Mouse (Mus musculus) heart, embryonic 15.5 days (tissue): ENCODE measurements around the gene Tctex1d4. TPM values are rescaled to one million over a fixed set of nuclear protein-coding genes. Genes with fewer than 3 reads are reported as not detected.
A peak's percentile ranks its signal among the peaks of the same experiment; 100 is the strongest.

Experiments
- ATAC-seq: fragments of 200-750 bp; cut with Nextera tagmentation; replicated peaks from 2 replicates; pipeline ENCODE4 v1.8.0; 2017; ENCODE audit warnings: low read depth, moderate TSS enrichment; ENCODE audit not compliant: insufficient number of reproducible peaks, insufficient read depth, low FRiP score
- H3K27ac ChIP-seq: fragments of 300-500 bp; sonication (generic); 2 replicates; pipeline ENCODE4 v1.5.1; 2015; ENCODE audit warnings: mild to moderate bottlenecking, inconsistent platforms
- H3K27me3 ChIP-seq: fragments of 300-500 bp; sonication (generic); 2 replicates; pipeline ENCODE4 v1.6.1; 2015; ENCODE audit warnings: inconsistent platforms
- H3K36me3 ChIP-seq: fragments of 300-500 bp; sonication (generic); 2 replicates; pipeline ENCODE4 v1.6.1; 2015; ENCODE audit warnings: mild to moderate bottlenecking, inconsistent platforms
- H3K4me1 ChIP-seq: fragments of 300-500 bp; sonication (generic); replicated peaks from 2 replicates; pipeline ENCODE4 v1.6.1; 2015; ENCODE audit warnings: inconsistent platforms
- H3K4me2 ChIP-seq: fragments of 300-500 bp; sonication (generic); 2 replicates; pipeline ENCODE4 v1.6.1; 2015; ENCODE audit warnings: inconsistent platforms, mild to moderate bottlenecking, moderate library complexity
- H3K4me3 ChIP-seq: fragments of 300-500 bp; sonication (generic); 2 replicates; pipeline ENCODE4 v1.5.1; 2015; ENCODE audit warnings: mild to moderate bottlenecking, inconsistent platforms
- H3K9ac ChIP-seq: fragments of 300-500 bp; sonication (generic); 2 replicates; pipeline ENCODE4 v1.6.1; 2015; ENCODE audit warnings: mild to moderate bottlenecking, inconsistent platforms
- H3K9me3 ChIP-seq: fragments of 300-500 bp; sonication (generic); replicated peaks from 2 replicates; pipeline ENCODE4 v1.6.1; 2016; ENCODE audit warnings: inconsistent platforms
- WGBS: fragments of 180-500 bp; shearing (Covaris S2); methylation state at CpG from one replicate; pipeline ENCODE4 v1.1.7; 2015; ENCODE audit warnings: mixed read lengths; 5-methylcytosine and 5-hydroxymethylcytosine counted together
- microRNA-seq: library from miRNA; unstranded; fragments of <30 nt; microRNA quantifications from one replicate; pipeline ENCODE4, GENCODE M21; 2016
- polyA plus RNA-seq: library from polyadenylated mRNA; unstranded; fragments of >200 nt; fragmentation: Nextera tagmentation; extraction: Ambion mirVana; gene quantifications from 2 replicates; pipeline ENCODE4 v1.2.1, GENCODE M21; 2015

Gene Tctex1d4
- polyA plus RNA-seq, 1 experiment from 2014 or later: not detected

DNA sequence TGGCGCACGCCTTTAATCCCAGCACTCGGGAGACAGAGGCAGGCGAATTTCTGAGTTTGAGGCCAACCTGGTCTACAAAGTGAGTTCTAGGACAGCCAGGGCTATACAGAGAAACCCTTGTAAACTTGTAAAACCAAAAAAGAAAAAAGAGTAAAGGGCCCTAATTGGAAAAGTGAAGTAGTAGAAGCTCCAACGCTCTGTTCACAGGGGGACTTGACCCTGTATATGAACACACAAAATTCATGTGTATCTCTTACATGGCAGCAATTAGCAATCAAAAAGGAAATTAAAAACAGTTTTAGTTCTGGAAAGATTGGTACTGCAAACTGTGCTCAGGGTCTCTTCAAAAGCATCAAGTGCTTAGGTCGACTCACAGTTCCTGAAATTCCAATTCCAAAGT lies 29.8 kb downstream of the Tctex1d4 start:
- WGBS: 26% methylated on average over 6 of the region's 6 CpGs
- H3K4me2 ChIP-seq: peak overlapping the region; percentile 76
- H3K9me3 ChIP-seq: no peaks in the 10 kb centered on the region
- ATAC-seq: no peak
- peaks cover 30% of the 10 kb centered on the region for H3K4me1 ChIP-seq
- peak overlapping the region; percentile 48 for H3K9ac ChIP-seq
- peak overlapping the region; percentile 87 for H3K27ac ChIP-seq
- H3K36me3 ChIP-seq: peaks cover 47% of the 10 kb centered on the region
- H3K4me3 ChIP-seq: peak overlapping the region; percentile 90
- H3K27me3 ChIP-seq: no peaks in the 10 kb centered on the region

DNA sequence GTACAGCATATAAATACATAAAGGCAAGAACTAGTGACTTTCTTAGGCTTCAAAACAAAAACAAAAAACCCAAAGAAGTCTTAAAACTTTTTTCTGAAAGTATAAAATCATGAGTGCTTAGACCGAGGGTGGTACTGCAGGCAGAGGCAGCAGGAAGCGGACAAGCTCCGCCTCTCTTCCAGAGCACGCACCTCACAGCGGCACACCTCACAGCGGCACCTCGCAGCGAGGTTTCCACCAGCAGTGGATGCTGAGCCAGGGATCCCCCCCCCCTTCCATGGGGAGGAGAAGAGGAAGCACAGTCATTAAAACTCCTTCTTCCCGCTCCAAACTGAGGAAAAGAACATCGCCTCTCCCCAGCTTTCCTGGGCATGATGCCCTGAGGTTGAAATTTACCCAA lies 33.1 kb downstream of the Tctex1d4 start:
- Histone ChIP-seq H3K4me2 (no peak overlapping the region), H3K27me3 (no peaks in the 10 kb centered on the region), H3K9ac (no peak overlapping the region), H3K4me1 (peaks cover 5% of the 10 kb centered on the region), H3K9me3 (no peaks in the 10 kb centered on the region), H3K36me3 (peaks cover 47% of the 10 kb centered on the region), H3K4me3 (no peak overlapping the region), H3K27ac (no peak overlapping the region)
- no peak for ATAC-seq
- WGBS: 85% methylated on average over 10 of the region's 10 CpGs

DNA sequence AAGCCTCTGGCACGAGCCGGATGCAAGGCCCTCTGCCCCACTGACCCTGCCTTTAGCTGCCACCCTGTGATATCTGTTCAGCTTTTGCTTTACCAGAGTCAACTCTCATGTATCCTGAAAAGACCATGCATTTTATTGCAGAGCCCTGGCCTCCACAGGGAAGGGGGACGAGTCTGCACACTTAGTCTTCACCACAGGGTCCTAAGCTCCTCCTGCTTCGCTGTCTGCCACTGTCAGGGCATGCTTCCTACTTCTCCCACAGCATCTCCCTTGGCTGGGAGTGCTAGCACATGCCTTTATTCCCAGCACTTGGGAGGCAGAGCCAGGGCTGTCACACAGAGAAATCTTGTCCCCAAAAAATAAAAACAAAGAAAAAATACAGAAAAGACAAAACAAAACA lies 34.6 kb downstream of the Tctex1d4 start:
- Histone ChIP-seq H3K4me2 (no peak overlapping the region), H3K4me1 (no peaks in the 10 kb centered on the region), H3K27ac (no peak overlapping the region), H3K36me3 (peaks cover 62% of the 10 kb centered on the region), H3K4me3 (no peak overlapping the region), H3K27me3 (no peaks in the 10 kb centered on the region), H3K9ac (no peak overlapping the region), H3K9me3 (no peaks in the 10 kb centered on the region)
- 73% methylated on average over 4 of the region's 4 CpGs for WGBS
- no peak for ATAC-seq

DNA sequence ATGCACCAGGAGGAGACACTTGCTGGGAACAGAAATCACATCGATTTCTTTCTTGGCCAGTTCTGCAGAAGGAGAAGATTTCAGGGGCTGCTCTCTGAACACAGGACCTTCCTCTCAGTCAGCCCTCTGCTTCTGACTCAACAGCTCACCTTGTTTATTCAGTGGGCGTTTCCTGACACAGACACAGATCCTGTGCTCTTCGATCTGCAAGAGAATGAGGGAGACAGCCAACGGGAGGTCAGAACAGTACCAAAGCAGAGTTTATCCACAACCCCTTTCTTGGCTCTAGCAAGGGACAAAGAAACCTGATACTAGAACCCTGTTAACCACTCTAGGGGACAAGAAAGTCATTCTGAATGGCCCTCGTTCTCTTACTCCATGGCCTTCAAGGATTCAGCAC lies 43.3 kb downstream of the Tctex1d4 start:
- H3K4me2 ChIP-seq: no peak overlapping the region
- no peak for ATAC-seq

More for the DNA sequence above, 43.3 kb downstream of the Tctex1d4 start:
- no peak overlapping the region for H3K4me3 ChIP-seq
- no peak overlapping the region for H3K27ac ChIP-seq
- no peak overlapping the region for H3K9ac ChIP-seq
- WGBS: 88% methylated on average over 5 of the region's 5 CpGs
- peaks cover 90% of the 10 kb centered on the region for H3K36me3 ChIP-seq
- no peaks in the 10 kb centered on the region for H3K9me3 ChIP-seq
- H3K27me3 ChIP-seq: no peaks in the 10 kb centered on the region
- H3K4me1 ChIP-seq: no peaks in the 10 kb centered on the region

Small RNAs within 50 kb of the gene (microRNA-seq; reads per million reads assigned to microRNA genes)
- gene Gm22398: not detected

Other genes starting within 250 kb of the Tctex1d4 start
- 0.42 and 0.60 TPM in 2 replicates for gene Zswim5, start 249.4 kb upstream of the Tctex1d4 start, polyA plus RNA-seq
- gene Urod, start 132.4 kb upstream of the Tctex1d4 start, polyA plus RNA-seq: 82.5 and 92.9 TPM in 2 replicates
- gene Hectd3, start 131.5 kb upstream of the Tctex1d4 start, polyA plus RNA-seq: 5.5 and 8.3 TPM in 2 replicates
- gene Eif2b3, start 107.4 kb upstream of the Tctex1d4 start, polyA plus RNA-seq: 19.8 and 24.6 TPM in 2 replicates
- 1.6 and 3.1 TPM in 2 replicates for gene Ptch2, start 30.7 kb upstream of the Tctex1d4 start, polyA plus RNA-seq
- gene Btbd19, start 1.1 kb upstream of the Tctex1d4 start, polyA plus RNA-seq: 2.3 and 4.5 TPM in 2 replicates
- gene Plk3, start 7.2 kb downstream of the Tctex1d4 start, polyA plus RNA-seq: 1.8 and 2.5 TPM in 2 replicates
- 538 and 545 TPM in 2 replicates for gene Rps8, start 29.4 kb downstream of the Tctex1d4 start, polyA plus RNA-seq
- gene Kif2c, start 55.8 kb downstream of the Tctex1d4 start, polyA plus RNA-seq: 36.4 and 39.7 TPM in 2 replicates
- gene Tmem53, start 125.2 kb downstream of the Tctex1d4 start, polyA plus RNA-seq: 31.1 and 34.5 TPM in 2 replicates
- 0.64 and 0.86 TPM in 2 replicates for gene Armh1, start 125.3 kb downstream of the Tctex1d4 start, polyA plus RNA-seq